Mouse (Mus musculus): ENCODE measurements around the gene Crybg3.

- TF ChIP-seq CTCF (IDR thresholded peaks at IDR 0.05; ENCODE audit: borderline replicate concordance, insufficient read depth, low read length) (no peak), POLR2A (IDR thresholded peaks at IDR 0.05; ENCODE audit: low read depth, low read length) (no peak)
Observed at GRCm38 (mm10) chr16:59551507-59551906, 49.3 kb downstream of the Crybg3 start.
